Mouse (Mus musculus) CH12F3 (cell line): ENCODE data around the gene Abcc10.

ENCODE experiments used
- in situ Hi-C: fragments of 300-500 bp; cut with MboI; formaldehyde crosslinking; loops from 2 replicates; pipeline ENCODE4 v1.14.3; 2020; ENCODE audit warnings: low sequenced_read_pairs

The Abcc10 gene

DNA sequence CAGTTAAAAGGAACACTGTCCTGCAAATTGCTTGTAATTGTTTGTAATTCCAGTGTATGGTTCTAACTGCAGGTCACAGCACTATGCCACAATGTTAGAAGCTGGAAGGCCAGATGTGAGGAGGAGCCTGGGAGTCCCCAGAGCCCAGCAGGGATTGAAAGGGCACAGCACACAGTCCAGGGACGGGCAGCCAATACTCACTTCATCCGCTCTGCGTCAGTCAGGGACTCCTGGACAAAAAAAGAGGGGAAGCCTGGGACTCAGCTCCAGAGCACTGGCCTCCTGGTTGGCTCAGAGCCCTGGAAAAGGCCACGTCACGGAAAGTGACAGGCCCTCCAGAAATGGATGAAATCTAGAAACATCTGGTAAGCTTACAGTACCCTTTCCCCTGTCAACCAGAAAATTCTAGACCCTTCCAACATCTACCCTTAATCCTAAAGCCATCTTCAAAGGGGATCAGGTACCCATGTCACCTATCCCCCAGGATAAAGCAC lies 65.9 kb downstream of the Abcc10 start:
- in situ Hi-C loops: loop anchor here (10.0 kb wide), 2 partner anchors 133 to 243 kb away; no protein-coding TSS in a partner anchor

DNA sequence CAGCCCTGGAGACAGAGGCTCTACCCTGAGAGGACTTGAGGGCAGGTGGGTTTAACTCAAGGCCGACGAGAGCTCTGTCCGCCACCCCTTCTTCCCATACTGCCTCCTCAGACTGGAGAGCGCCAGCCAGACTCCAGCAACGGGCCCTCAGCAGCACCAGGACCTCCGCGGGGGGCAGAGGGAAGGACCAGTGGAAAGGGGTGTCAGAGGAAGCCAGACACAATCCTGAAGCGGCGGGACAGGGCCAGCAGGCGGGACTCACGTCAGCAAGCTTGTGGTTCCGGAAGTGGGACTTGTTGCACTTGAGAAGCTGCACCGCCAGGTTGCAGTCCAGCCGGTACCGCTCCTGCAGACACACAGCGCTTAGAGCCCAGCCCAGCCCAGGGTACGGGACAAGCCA lies 68.5 kb downstream of the Abcc10 start:
- in situ Hi-C loops: loop anchor here (10.0 kb wide), 2 partner anchors 135 to 245 kb away; no protein-coding TSS in a partner anchor

DNA sequence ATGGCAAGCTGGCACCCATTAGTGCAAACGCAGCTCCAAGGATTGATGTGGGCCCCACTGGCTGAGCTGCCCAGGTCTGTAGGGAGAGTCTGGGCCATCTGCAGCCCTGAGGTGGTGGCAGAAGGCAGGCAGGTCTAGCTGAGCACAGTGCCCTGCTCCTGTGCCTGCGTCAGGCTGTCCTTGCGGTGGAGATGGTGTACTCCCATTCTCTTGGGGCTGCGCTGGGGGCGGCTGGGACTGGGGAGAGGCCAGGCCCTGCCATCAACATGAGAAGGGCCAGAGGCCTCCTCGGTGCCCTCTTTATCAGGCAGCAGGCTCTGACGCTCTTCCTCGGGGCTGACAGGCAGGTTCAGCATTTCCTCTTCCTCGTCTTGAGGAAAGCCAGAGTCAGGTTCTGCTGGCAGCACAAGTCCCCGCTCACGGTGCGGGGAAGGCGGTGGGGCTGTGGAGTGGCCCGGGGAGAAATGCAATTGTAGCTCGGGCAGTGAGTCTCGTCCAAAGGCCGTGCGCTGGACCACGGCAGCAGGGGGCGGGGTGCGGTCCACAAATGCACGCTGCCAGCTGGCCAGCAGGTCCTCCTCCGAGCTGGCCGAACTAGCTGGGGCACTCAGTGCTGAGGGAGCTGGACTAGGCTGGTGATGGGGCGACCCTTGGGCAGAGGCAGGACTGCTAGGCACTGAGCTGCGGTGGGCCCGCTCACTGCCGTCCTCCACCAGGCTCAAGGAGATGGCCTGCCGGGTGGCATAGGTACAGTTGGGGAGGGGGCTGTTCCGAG lies 69.7 kb downstream of the Abcc10 start:
- in situ Hi-C loops: no loop called here

DNA sequence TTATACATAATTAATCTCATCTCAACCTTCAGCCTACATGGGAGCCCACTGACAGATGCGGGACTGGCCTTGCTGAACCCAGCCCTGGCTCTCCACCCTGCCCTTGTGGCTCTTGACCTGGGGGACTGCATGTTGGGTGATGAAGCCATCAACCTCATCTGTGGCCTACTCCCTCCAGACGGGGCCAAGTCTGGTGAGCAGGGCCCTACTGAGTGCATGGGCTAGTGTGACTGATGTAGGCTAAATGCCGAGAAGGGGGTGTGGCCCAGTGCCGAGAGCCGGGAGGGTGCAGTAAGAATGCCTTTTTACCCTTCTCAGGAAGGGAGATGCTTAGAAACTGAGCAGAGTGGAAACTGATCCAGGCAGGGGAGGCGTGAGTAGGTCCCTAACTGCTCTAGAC lies 73.0 kb downstream of the Abcc10 start:
- in situ Hi-C loops: no loop called here

DNA sequence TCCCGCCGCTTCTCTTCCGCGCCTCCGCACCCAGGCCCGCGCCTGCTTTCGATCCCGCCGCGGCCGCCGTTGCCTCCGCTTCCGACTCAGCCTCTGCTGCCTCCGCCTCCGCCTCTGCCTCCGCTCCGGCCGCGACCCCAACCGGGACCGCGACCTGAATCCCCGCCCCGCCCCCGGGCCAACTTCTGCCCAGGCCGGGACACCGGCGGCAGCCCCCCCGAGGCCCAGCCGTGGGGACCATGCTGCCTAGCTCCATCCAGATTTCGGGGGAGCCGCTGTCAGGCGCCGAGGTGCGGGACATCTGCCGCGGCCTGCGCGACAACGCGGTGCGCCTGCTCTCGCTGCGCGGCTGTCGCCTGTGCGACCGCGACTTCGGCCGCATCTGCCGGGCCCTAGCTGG lies 74.0 kb downstream of the Abcc10 start:
- in situ Hi-C loops: no loop called here

DNA sequence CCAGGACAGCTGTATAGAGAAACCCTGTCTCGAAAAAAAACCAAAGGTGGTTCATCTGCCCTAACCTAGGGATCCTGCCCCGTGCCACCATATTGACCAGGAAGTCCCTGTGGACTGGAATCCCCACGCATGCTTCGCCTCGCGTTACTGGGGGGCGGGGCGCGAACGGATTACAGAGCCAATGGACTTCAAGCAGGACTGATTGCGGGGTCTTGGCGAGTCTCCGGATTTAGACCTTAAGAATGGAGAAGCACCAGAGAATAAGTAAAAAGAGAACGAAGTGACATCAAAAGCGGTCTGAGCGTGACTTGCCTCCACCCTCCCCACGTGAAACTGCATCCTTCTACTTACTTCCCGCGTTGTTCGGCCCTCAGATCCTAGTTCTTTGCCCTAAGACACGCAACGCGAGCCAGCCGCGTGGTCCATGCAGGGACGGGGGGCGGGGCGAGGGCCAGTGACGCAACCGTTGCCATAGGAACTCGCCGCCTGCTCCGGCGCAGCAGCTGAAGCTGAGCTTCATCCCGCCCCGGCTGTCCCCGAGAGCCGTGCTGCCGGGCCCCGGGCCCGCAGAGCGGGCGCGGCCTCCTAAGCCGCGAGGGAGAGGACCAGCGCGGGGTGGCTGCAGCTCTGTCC lies 74.6 kb downstream of the Abcc10 start, which contains the start of gene Lrrc73:
Gene Lrrc73 (plus strand): TSS at position 80 of the 633 bp plus-strand sequence.
- in situ Hi-C loops: no loop called here
